In genomic region chr1:127225060-127225459, GRCm38 (mm10) we compare ENCODE assay signal across 17 mouse cellular contexts.
"Had no signal": no experiment of that assay in that cellular context is flagged by ENCODE, and none has a peak within 500 bp of the region (broad histone marks: within the 10 kb centered on the region; RNA-seq: fewer than 3 reads in every experiment).

No protein-coding gene starts in this region.

- H3K27me3 ChIP-seq: limb, embryonic 13.5 days; liver, embryonic 15.5 days; lung, embryonic 15.5 days had no signal

- H3K4me3 ChIP-seq: layer of hippocampus, adult 2 months; limb, embryonic 10.5 days; limb, embryonic 13.5 days; liver, embryonic 15.5 days; lung, embryonic 15.5 days had no signal

- H3K36me3 ChIP-seq: limb, embryonic 10.5 days; limb, embryonic 13.5 days; liver, embryonic 15.5 days; lung, embryonic 15.5 days had no signal

- H3K9me3 ChIP-seq: limb, embryonic 10.5 days; limb, embryonic 13.5 days; liver, embryonic 15.5 days; lung, embryonic 15.5 days had no signal

- ATAC-seq: inflammation-experienced regulatory T-cells, adult 6 months; intestine, embryonic 16.5 days had no signal

- H3K9ac ChIP-seq: limb, embryonic 13.5 days; liver, embryonic 15.5 days; lung, embryonic 15.5 days had no signal

- DNase-seq: kidney, adult 18-20 months; kidney, adult 9 months; kidney, postnatal 14 days; kidney, postnatal 4 days; layer of hippocampus, adult 9-11 months; midbrain, embryonic 14.5 days; thymus, adult 18-20 months; thymus, postnatal 4 days had no signal

- H3K4me2 ChIP-seq: limb, embryonic 13.5 days; liver, embryonic 11.5 days; liver, embryonic 15.5 days; lung, embryonic 15.5 days; midbrain, embryonic 11.5 days had no signal

- H3K4me1 ChIP-seq: liver, embryonic 15.5 days; lung, embryonic 15.5 days had no signal

- H3K27ac ChIP-seq: layer of hippocampus, adult 2 months; limb, embryonic 10.5 days; limb, embryonic 13.5 days; liver, embryonic 15.5 days; lung, embryonic 15.5 days had no signal
